Mouse (Mus musculus): ENCODE measurements at regions not wholly inside any gene's neighbourhood (a gene's known extent, or its start where the extent isn't known, plus 50 kb on each side); places are given as distances from the start of the nearest gene placed in this dataset.

DNA sequence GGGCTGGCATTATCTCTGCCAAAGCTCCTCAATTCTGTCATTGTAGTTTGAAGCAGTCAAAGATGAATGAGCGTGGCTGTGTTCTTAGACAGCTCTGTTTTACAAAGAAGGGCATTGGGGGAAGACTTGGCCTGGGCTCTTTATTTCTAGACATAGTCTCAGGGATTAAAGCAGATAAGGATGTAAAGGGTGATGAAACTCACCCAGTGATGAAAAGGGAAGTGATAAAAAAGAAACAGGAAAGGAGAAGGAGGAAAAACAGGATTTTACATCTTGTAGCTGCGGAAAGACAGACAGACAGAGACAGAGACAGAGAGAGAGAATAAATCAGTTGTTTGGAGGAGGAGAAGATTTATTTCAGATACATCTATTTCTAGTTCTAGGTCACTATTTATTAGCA lies 95.5 kb upstream of the Chl1 start:
- DNase-seq (ENCODE audit: low spot score in 2 of 2), result no peak

- DNase-seq (ENCODE audit: low spot score in 2 of 2), result no peak
Measured at GRCm38 (mm10) chr6:103421013-103421933, 89.1 kb upstream of the Chl1 start.

- DNase-seq (ENCODE audit: low spot score in 2 of 2), result peak in 1 of 2 experiments; percentile 14
Measured at GRCm38 (mm10) chr6:103430933-103431594, 79.3 kb upstream of the Chl1 start.

DNA sequence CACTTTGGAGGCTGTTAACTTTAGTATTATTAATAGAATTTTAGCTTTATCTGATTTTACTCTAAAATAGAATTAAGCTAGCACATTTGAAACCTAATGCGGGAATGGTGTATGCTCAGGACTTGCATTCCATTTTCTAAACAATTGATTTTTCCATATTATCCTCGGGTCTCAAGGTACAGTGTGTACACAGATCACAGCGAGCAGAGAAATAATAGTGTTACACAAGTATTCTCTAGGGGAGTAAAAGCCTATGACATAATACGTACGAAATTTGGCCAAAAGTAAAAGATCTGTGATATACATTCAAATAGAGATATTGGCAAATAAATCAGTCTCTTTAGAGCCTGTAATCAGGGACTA lies 78.8 kb upstream of the Chl1 start:
- no peak for DNase-seq (ENCODE audit: low spot score in 2 of 2)

Measured in frontal cortex, postnatal 14 days (tissue).